Mouse (Mus musculus) brain, adult 2 months (tissue): Measurements from ENCODE around the gene Kdm2a.

Source experiments
- DNase-seq: peaks from one replicate; pipeline ENCODE4 v3.0.0; 2011; ENCODE audit warnings: low read depth, low spot score

Gene Kdm2a

GRCm38 (mm10) chr19:4397798-4398629 lies at the start of gene Kdm2a:
Gene Kdm2a, minus strand, starts transcription at chr19:4398285.
- DNase-seq = peak; percentile 58

- no peak for DNase-seq
Observed at GRCm38 (mm10) chr19:4447445-4447844, 49.4 kb upstream of the Kdm2a start.

- peak; percentile 50 for DNase-seq
Observed at GRCm38 (mm10) chr19:4446661-4447420, 48.8 kb upstream of the Kdm2a start.

GRCm38 (mm10) chr19:4442408-4442807 lies 44.3 kb upstream of the Kdm2a start:
- peak; percentile 68 for DNase-seq

- no peak for DNase-seq
Observed at GRCm38 (mm10) chr19:4441621-4442161, 43.6 kb upstream of the Kdm2a start.

- DNase-seq = peak; percentile 62
Observed at GRCm38 (mm10) chr19:4441090-4441591, 43.1 kb upstream of the Kdm2a start.

- no peak for DNase-seq
Observed at GRCm38 (mm10) chr19:4440222-4440621, 42.1 kb upstream of the Kdm2a start.

- DNase-seq = no peak
Observed at GRCm38 (mm10) chr19:4439161-4439801, 41.2 kb upstream of the Kdm2a start, which contains the start of gene Rhod. Gene Rhod, minus strand, starts transcription at chr19:4439432.

GRCm38 (mm10) chr19:4438791-4439160 lies 40.7 kb upstream of the Kdm2a start:
- no peak for DNase-seq

GRCm38 (mm10) chr19:4437886-4438285 lies 39.8 kb upstream of the Kdm2a start:
- DNase-seq = no peak

- no peak for DNase-seq
Observed at GRCm38 (mm10) chr19:4436254-4436653, 38.2 kb upstream of the Kdm2a start.

GRCm38 (mm10) chr19:4434999-4435398 lies 36.9 kb upstream of the Kdm2a start:
- no peak for DNase-seq

GRCm38 (mm10) chr19:4433756-4434155 lies 35.7 kb upstream of the Kdm2a start:
- DNase-seq = no peak

- no peak for DNase-seq
Observed at GRCm38 (mm10) chr19:4430091-4430620, 32.1 kb upstream of the Kdm2a start.

GRCm38 (mm10) chr19:4425610-4426366 lies 27.7 kb upstream of the Kdm2a start:
- peak; percentile 41 for DNase-seq

- DNase-seq = no peak
Observed at GRCm38 (mm10) chr19:4423021-4423420, 24.9 kb upstream of the Kdm2a start.

- DNase-seq = no peak
Observed at GRCm38 (mm10) chr19:4422581-4422980, 24.5 kb upstream of the Kdm2a start.

- DNase-seq = peak; percentile 75
Observed at GRCm38 (mm10) chr19:4420153-4420910, 22.2 kb upstream of the Kdm2a start.

GRCm38 (mm10) chr19:4419711-4420110 lies 21.6 kb upstream of the Kdm2a start:
- DNase-seq = no peak

- DNase-seq = no peak
Observed at GRCm38 (mm10) chr19:4417713-4418112, 19.6 kb upstream of the Kdm2a start.
